Mouse (Mus musculus): ENCODE data around the gene Fbxo28. TPM values are rescaled to one million over a fixed set of nuclear protein-coding genes. Genes with fewer than 3 reads are reported as not detected.

Fbxo28 gene
- total and polyA plus RNA-seq, 3 experiments: 16.3 to 72.5 (median 17.2) TPM

DNA sequence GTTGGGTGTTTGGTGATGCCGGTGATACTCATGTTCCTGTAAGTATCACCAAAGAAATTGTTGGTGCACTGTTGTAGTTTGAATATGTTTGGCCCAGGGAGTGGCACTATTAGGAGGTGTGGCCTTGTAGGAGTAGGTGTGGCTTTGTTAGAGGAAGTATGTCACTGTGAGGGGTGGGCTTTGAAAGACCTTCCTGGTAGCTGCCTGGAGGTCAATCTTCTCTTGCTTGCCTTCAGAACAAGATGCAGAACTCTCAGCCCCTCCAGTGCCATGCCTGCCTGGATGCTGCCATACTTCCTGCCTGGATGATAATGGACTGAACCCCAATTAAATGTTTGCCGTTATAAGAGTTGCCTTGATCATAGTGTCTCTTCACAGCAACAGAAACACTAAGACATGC lies 56.6 kb downstream of the Fbxo28 start:
- Histone ChIP-seq H3K79me2 (ENCODE audit: control insufficient read depth, insufficient read depth, low read length, poor library complexity) (peaks cover 24% of the 10 kb centered on the region), H3K27me3 (ENCODE audit: control insufficient read depth in 1 of 2, insufficient read depth in 2 of 2, low read length in 2 of 2) (no peaks in the 10 kb centered on the region), H3K9me3 (replicated peaks; ENCODE audit: insufficient read depth, low read length) (no peaks in the 10 kb centered on the region), H3K4me3 (ENCODE audit: control insufficient read depth in 1 of 2, insufficient read depth in 1 of 2, low read depth in 2 of 2, low read length in 2 of 2) (no peak overlapping the region), H3K27ac (ENCODE audit: control insufficient read depth, low read depth, low read length) (no peak overlapping the region), H3K36me3 (ENCODE audit: control insufficient read depth in 1 of 2, insufficient read depth in 2 of 2, low read length in 2 of 2) (peaks cover 2 to 13% of the 10 kb centered on the region in 2 experiments; a peak in 2 of 4 replicates), H3K4me1 (ENCODE audit: control insufficient read depth in 1 of 2, insufficient read depth in 2 of 2, low read length in 2 of 2) (peaks cover 4 to 12% of the 10 kb centered on the region in 2 experiments; a peak in 3 of 4 replicates), H3K9ac (ENCODE audit: control insufficient read depth, low read depth, low read length, poor library complexity, severe bottlenecking) (no peak overlapping the region)
- no peak for DNase-seq (ENCODE audit: low read depth, low spot score)
- TF ChIP-seq RAD21 (IDR thresholded peaks at IDR 0.05; ENCODE audit: low read depth, low read length) (no peak), MAX (IDR thresholded peaks at IDR 0.05; ENCODE audit: low read length) (no peak), ELF1 (IDR thresholded peaks at IDR 0.05; ENCODE audit: low read depth, low read length) (no peak), JUND (IDR thresholded peaks at IDR 0.05; ENCODE audit: low read depth, low read length) (no peak), HCFC1 (IDR thresholded peaks at IDR 0.05; ENCODE audit: low read depth, low read length) (no peak), NRF1 (IDR thresholded peaks at IDR 0.05; ENCODE audit: insufficient read depth, low read depth, low read length, poor library complexity, severe bottlenecking) (no peak), MAZ (IDR thresholded peaks at IDR 0.05; ENCODE audit: low read depth, low read length) (no peak), MYB (IDR thresholded peaks at IDR 0.05; ENCODE audit: low read depth, low read length) (no peak), MAFK (IDR thresholded peaks at IDR 0.05; ENCODE audit: borderline replicate concordance, low read depth, low read length) (no peak), MXI1 (IDR thresholded peaks at IDR 0.05; ENCODE audit: low read depth, low read length) (no peak), ZC3H11A (IDR thresholded peaks at IDR 0.05; ENCODE audit: low read depth, low read length) (no peak), MYC (IDR thresholded peaks at IDR 0.05; ENCODE audit: low read depth, low read length) (no peak), ZKSCAN1 (IDR thresholded peaks at IDR 0.05; ENCODE audit: low read depth, low read length) (no peak), USF2 (IDR thresholded peaks at IDR 0.05; ENCODE audit: borderline replicate concordance in 1 of 2, insufficient read depth in 1 of 2, low read depth in 1 of 2, low read length in 2 of 2) (no peak), POLR2AphosphoS5 (IDR thresholded peaks at IDR 0.05; ENCODE audit: borderline replicate concordance, low read depth, low read length) (no peak), GATA1 (IDR thresholded peaks at IDR 0.05; ENCODE audit: low read depth, low read length) (no peak), ETS1 (IDR thresholded peaks at IDR 0.05; ENCODE audit: low read depth, low read length) (no peak), GABPA (IDR thresholded peaks at IDR 0.05; ENCODE audit: low read depth, low read length) (no peak), EP300 (IDR thresholded peaks at IDR 0.05; ENCODE audit: low read depth in 1 of 2, low read length in 2 of 2) (no peak), NELFE (IDR thresholded peaks at IDR 0.05; ENCODE audit: low read depth, low read length) (no peak; the same call in 1 of the 2 replicates)

- TF ChIP-seq MEF2A (IDR thresholded peaks at IDR 0.05; ENCODE audit: extremely low read depth, insufficient replicate concordance, low read depth, low read length, poor library complexity, severe bottlenecking) (no peak), JUND (IDR thresholded peaks at IDR 0.05; ENCODE audit: low read depth, low read length) (no peak), MXI1 (IDR thresholded peaks at IDR 0.05; ENCODE audit: low read depth, low read length) (no peak), USF2 (IDR thresholded peaks at IDR 0.05; ENCODE audit: borderline replicate concordance in 1 of 2, insufficient read depth in 1 of 2, low read depth in 1 of 2, low read length in 2 of 2) (no peak), E2F4 (IDR thresholded peaks at IDR 0.05; ENCODE audit: borderline replicate concordance, low read depth, low read length) (no peak), MAFK (IDR thresholded peaks at IDR 0.05; ENCODE audit: borderline replicate concordance, low read depth, low read length) (no peak), ETS1 (IDR thresholded peaks at IDR 0.05; ENCODE audit: low read depth, low read length) (no peak), TCF12 (IDR thresholded peaks at IDR 0.05; ENCODE audit: low read depth, low read length) (no peak), KAT2A (conservative IDR thresholded peaks at IDR 0.05; ENCODE audit: low read depth, low read length) (no peak), SMC3 (IDR thresholded peaks at IDR 0.05; ENCODE audit: low read depth, low read length) (no peak), ZKSCAN1 (IDR thresholded peaks at IDR 0.05; ENCODE audit: low read depth, low read length) (no peak), NELFE (IDR thresholded peaks at IDR 0.05; ENCODE audit: low read depth, low read length) (no peak), TAL1 (IDR thresholded peaks at IDR 0.05; ENCODE audit: low read length) (no peak), CTCF (IDR thresholded peaks at IDR 0.05 in 2 of 3, conservative IDR thresholded peaks at IDR 0.05 in 1 of 3; ENCODE audit: control insufficient read depth in 1 of 3, insufficient read depth in 1 of 3, low read depth in 2 of 3, low read length in 3 of 3, poor library complexity in 1 of 3, severe bottlenecking in 1 of 3) (no peak), SIN3A (IDR thresholded peaks at IDR 0.05; ENCODE audit: low read length) (no peak), EP300 (IDR thresholded peaks at IDR 0.05; ENCODE audit: low read depth in 1 of 2, low read length in 2 of 2) (no peak), HCFC1 (IDR thresholded peaks at IDR 0.05; ENCODE audit: low read depth, low read length) (no peak), ZC3H11A (IDR thresholded peaks at IDR 0.05; ENCODE audit: low read depth, low read length) (no peak), GATA1 (IDR thresholded peaks at IDR 0.05; ENCODE audit: low read depth, low read length) (no peak), POLR2A (IDR thresholded peaks at IDR 0.05; ENCODE audit: control insufficient read depth in 1 of 2, insufficient read depth in 1 of 2, low read depth in 1 of 2, low read length in 2 of 2, poor library complexity in 1 of 2) (no peak)
- peaks cover 7 to 13% of the 10 kb centered on the region in 2 experiments; a peak in 3 of 4 replicates for H3K36me3 ChIP-seq (ENCODE audit: control insufficient read depth in 1 of 2, insufficient read depth in 2 of 2, low read length in 2 of 2)
- peak overlapping the region; percentile 6 to 8; a peak in 2 of 4 replicates for H3K4me3 ChIP-seq (ENCODE audit: control insufficient read depth in 1 of 2, insufficient read depth in 1 of 2, low read depth in 2 of 2, low read length in 2 of 2)
- peak; percentile 32 for DNase-seq (ENCODE audit: low read depth, low spot score)
- no peaks in the 10 kb centered on the region for H3K27me3 ChIP-seq (ENCODE audit: control insufficient read depth in 1 of 2, insufficient read depth in 2 of 2, low read length in 2 of 2)
- H3K9me3 ChIP-seq (replicated peaks; ENCODE audit: insufficient read depth, low read length): no peaks in the 10 kb centered on the region
- H3K9ac ChIP-seq (ENCODE audit: control insufficient read depth, low read depth, low read length, poor library complexity, severe bottlenecking): no peak overlapping the region
- H3K27ac ChIP-seq (ENCODE audit: control insufficient read depth, low read depth, low read length): no peak overlapping the region
- peaks cover 30% of the 10 kb centered on the region for H3K79me2 ChIP-seq (ENCODE audit: control insufficient read depth, insufficient read depth, low read length, poor library complexity)
- peaks cover 4 to 12% of the 10 kb centered on the region in 2 experiments; a peak in 3 of 4 replicates for H3K4me1 ChIP-seq (ENCODE audit: control insufficient read depth in 1 of 2, insufficient read depth in 2 of 2, low read length in 2 of 2)
These were observed 58.2 kb downstream of the Fbxo28 start for GRCm38 (mm10) chr1:182283231-182283630.

Measured in MEL (cell line).